Mouse (Mus musculus): ENCODE data around the gene Olfr764-ps1.

- TF ChIP-seq POLR2A (IDR thresholded peaks at IDR 0.05; ENCODE audit: borderline replicate concordance, insufficient read depth, low read length) (no peak), CTCF (IDR thresholded peaks at IDR 0.05; ENCODE audit: borderline replicate concordance, insufficient read depth, low read depth, low read length) (no peak)
Measured at GRCm38 (mm10) chr10:129039796-129040195, at the start of gene Olfr764-ps1.
